In the genomic region with DNA sequence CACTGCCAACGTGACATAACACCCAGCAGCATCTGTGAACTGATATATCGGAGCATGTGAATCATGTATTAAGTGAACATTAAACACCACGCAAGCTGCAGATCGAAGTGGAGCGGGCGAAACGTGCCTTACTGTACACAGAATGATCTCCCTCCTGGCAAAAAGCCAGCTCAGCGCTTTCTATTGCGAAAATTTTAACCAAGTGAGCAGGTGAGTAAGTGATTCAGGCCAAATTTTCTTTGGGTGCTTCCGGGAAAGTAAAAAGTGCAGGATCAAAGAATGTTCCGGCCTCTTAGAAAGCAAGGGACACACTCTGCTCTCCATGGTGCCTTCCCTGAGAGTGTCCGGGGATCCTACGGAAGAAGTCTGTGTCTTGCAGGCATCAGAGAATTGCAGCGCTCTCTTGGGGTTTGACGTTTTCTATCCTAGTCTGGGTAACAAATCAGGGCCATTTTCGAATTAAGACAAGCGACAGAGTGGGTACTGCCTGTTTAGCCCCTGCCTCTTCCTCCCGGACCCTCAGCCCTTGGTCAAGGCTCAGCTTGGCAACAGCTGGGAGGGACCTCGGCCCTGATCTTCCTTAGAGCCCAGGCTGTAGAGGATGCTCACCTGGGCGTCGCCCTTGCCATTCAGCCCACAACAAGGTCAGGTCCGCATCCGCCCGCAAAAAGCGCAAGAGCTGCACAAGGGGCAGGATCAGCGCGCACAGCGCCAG, we compare ENCODE assay signal across 8 mouse cellular contexts. TPM values are rescaled to one million over a fixed set of nuclear protein-coding genes. Genes with fewer than 3 reads are reported as not detected.
A peak's percentile ranks its signal among the peaks of the same experiment; 100 is the strongest.
DNase-seq lines count a peak whose midpoint lies in the region; ATAC-seq and TF ChIP-seq lines count a peak whose summit lies in the region.

No protein-coding gene starts in this region.

- 3% methylated on average over 28 of the region's 28 CpGs for WGBS in heart, embryonic 14.5 days
- WGBS in kidney, postnatal 0 days, result 7% methylated on average over 28 of the region's 28 CpGs
- WGBS in lung, adult 2 months, result 2% methylated on average over 28 of the region's 28 CpGs
- 5% methylated on average over 28 of the region's 28 CpGs for WGBS in neural tube, embryonic 15.5 days

- in situ Hi-C loops in Patski (cut with MboI; ENCODE audit: low pct_unique_long_range_greater_than_20kb), result no loop called here

- peak overlapping the region; percentile 83 for H3K4me2 ChIP-seq in heart, embryonic 14.5 days (ENCODE audit: low read length)
- H3K4me2 ChIP-seq in kidney, postnatal 0 days (ENCODE audit: low read length), result peak overlapping the region; percentile 89
- peak overlapping the region; percentile 91 for H3K4me2 ChIP-seq in neural tube, embryonic 15.5 days

- H3K27ac ChIP-seq in heart, embryonic 14.5 days (replicated peaks in 1 of 2; ENCODE audit: control insufficient read depth in 1 of 2, insufficient read depth in 1 of 2, low read depth in 2 of 2, low read length in 2 of 2), result peak overlapping the region; percentile 86 to 95
- H3K27ac ChIP-seq in kidney, postnatal 0 days, result peak overlapping the region; percentile 47
- H3K27ac ChIP-seq in neural tube, embryonic 15.5 days (replicated peaks), result peak overlapping the region; percentile 62

- DNase-seq in Patski (ENCODE audit: low read depth, low spot score), result no peak
- peak; percentile 44 for DNase-seq in embryo, embryonic 10.5 days (ENCODE audit: low spot score)
- DNase-seq in kidney, postnatal 0 days (ENCODE audit: low spot score), result peak; percentile 19
- peak; percentile 36 for DNase-seq in lung, adult 2 months
- DNase-seq in gastrocnemius, postnatal 14 days, result no peak

- H3K9ac ChIP-seq in heart, embryonic 14.5 days (ENCODE audit: low read length), result peak overlapping the region; percentile 82
- peak overlapping the region; percentile 32; the same call in 1 of the 2 replicates for H3K9ac ChIP-seq in kidney, postnatal 0 days (ENCODE audit: low read depth, low read length)
- H3K9ac ChIP-seq in neural tube, embryonic 15.5 days (replicated peaks), result peak overlapping the region; percentile 55

- POLR2A ChIA-PET in Patski (lab: Charles Lee), result no interaction called here

- peak overlapping the region; percentile 84 for H3K4me3 ChIP-seq in E14TG2a.4 (replicated peaks; ENCODE audit: low read length)
- peak overlapping the region; percentile 55 to 76 for H3K4me3 ChIP-seq in heart, embryonic 14.5 days (ENCODE audit: control insufficient read depth in 1 of 2, insufficient read depth in 1 of 2, low read depth in 1 of 2, low read length in 2 of 2)
- peak overlapping the region; percentile 42 for H3K4me3 ChIP-seq in kidney, postnatal 0 days (replicated peaks; ENCODE audit: low read depth, low read length)
- peak overlapping the region; percentile 88 for H3K4me3 ChIP-seq in lung, adult 2 months (replicated peaks; ENCODE audit: extremely low read depth, low read depth, low read length)
- H3K4me3 ChIP-seq in neural tube, embryonic 15.5 days (replicated peaks), result peak overlapping the region; percentile 58

- TF ChIP-seq POLR2A in lung, adult 2 months (IDR thresholded peaks at IDR 0.05; ENCODE audit: borderline replicate concordance, extremely low read depth, low read depth, low read length), result no peak

- TF ChIP-seq CTCF in E14TG2a.4 (conservative IDR thresholded peaks at IDR 0.05; ENCODE audit: low read length), result no peak
- TF ChIP-seq CTCF in Patski (IDR thresholded peaks at IDR 0.05), result no peak
- no peak for TF ChIP-seq CTCF in kidney, postnatal 0 days (IDR thresholded peaks at IDR 0.05; ENCODE audit: low read depth)
- no peak for TF ChIP-seq CTCF in lung, adult 2 months (IDR thresholded peaks at IDR 0.05; ENCODE audit: insufficient read depth, low read length)

- peak; percentile 33 for ATAC-seq in Patski
- ATAC-seq in heart, embryonic 14.5 days (ENCODE audit: insufficient number of reproducible peaks, insufficient read depth, low FRiP score, low read depth), result peak; percentile 42
- peak; percentile 25; the same call in 1 of the 2 replicates for ATAC-seq in kidney, postnatal 0 days (replicated peaks; ENCODE audit: low FRiP score, low read depth)
- ATAC-seq in neural tube, embryonic 15.5 days (ENCODE audit: low FRiP score), result peak; percentile 42

- intact Hi-C loops in gastrocnemius, postnatal 14 days (cut with DNase I; ENCODE audit: low total_unique reads), result loop anchor here (10.0 kb wide), 1 partner anchor 129 kb away; a partner anchor contains a TSS

- peaks cover 31% of the 10 kb centered on the region for H3K4me1 ChIP-seq in E14TG2a.4 (replicated peaks; ENCODE audit: low read depth, low read length)
- peaks cover 15 to 25% of the 10 kb centered on the region in 2 experiments; a peak in 3 of 4 replicates for H3K4me1 ChIP-seq in heart, embryonic 14.5 days (ENCODE audit: control insufficient read depth in 2 of 2, insufficient read depth in 2 of 2, low read length in 2 of 2)
- no peaks in the 10 kb centered on the region for H3K4me1 ChIP-seq in kidney, postnatal 0 days (replicated peaks; ENCODE audit: insufficient read depth, low read length)
- peaks cover 7% of the 10 kb centered on the region for H3K4me1 ChIP-seq in lung, adult 2 months (ENCODE audit: control insufficient read depth, insufficient read depth, low read length)
- H3K4me1 ChIP-seq in neural tube, embryonic 15.5 days, result peaks cover 19% of the 10 kb centered on the region

- peaks cover 13% of the 10 kb centered on the region for H3K9me3 ChIP-seq in E14TG2a.4 (ENCODE audit: low read length)
- no peaks in the 10 kb centered on the region for H3K9me3 ChIP-seq in heart, embryonic 14.5 days (ENCODE audit: control insufficient read depth, low read length)
- no peaks in the 10 kb centered on the region for H3K9me3 ChIP-seq in kidney, postnatal 0 days (replicated peaks; ENCODE audit: low read length)
- H3K9me3 ChIP-seq in neural tube, embryonic 15.5 days (replicated peaks), result no peaks in the 10 kb centered on the region

- CTCF ChIA-PET in Patski (lab: Charles Lee), result interaction anchor here (1.2 kb wide), 1 partner anchor 10 kb away, joined by 3 read pairs; no protein-coding TSS in a partner anchor

- no peaks in the 10 kb centered on the region for H3K36me3 ChIP-seq in E14TG2a.4 (ENCODE audit: insufficient read depth, low read length)
- no peaks in the 10 kb centered on the region for H3K36me3 ChIP-seq in heart, embryonic 14.5 days (ENCODE audit: control insufficient read depth, insufficient read depth, low read length)
- no peaks in the 10 kb centered on the region for H3K36me3 ChIP-seq in kidney, postnatal 0 days (ENCODE audit: insufficient read depth, low read length)
- no peaks in the 10 kb centered on the region for H3K36me3 ChIP-seq in neural tube, embryonic 15.5 days

- H3K27me3 ChIP-seq in E14TG2a.4 (ENCODE audit: insufficient read depth, low read length) (0 out of 2 replicates have a peak, but pooled peaks cover 4% of the 10 kb centered on the region), Patski (no peaks in the 10 kb centered on the region)
- H3K27me3 ChIP-seq in heart, embryonic 14.5 days (ENCODE audit: control insufficient read depth, insufficient read depth, low read length), result no peaks in the 10 kb centered on the region
- H3K27me3 ChIP-seq in kidney, postnatal 0 days (ENCODE audit: insufficient read depth, low read length), result no peaks in the 10 kb centered on the region
- no peaks in the 10 kb centered on the region for H3K27me3 ChIP-seq in neural tube, embryonic 15.5 days (replicated peaks)

RNA-seq across cellular contexts. Expression of a gene that starts 0.5 kb away (rescaled TPM):
- 53.0 TPM for polyA plus RNA-seq in Patski (2021)
- 87.0 and 96.1 TPM in 2 replicates for polyA plus RNA-seq in heart, embryonic 14.5 days (2014; fragmentation: Nextera tagmentation; extraction: Ambion mirVana)
- 12.8 and 14.0 TPM in 2 replicates for polyA plus RNA-seq in kidney, postnatal 0 days (2015; fragmentation: Nextera tagmentation; extraction: Ambion mirVana)
- 53.4 and 72.3 TPM in 2 replicates for polyA plus RNA-seq in lung, adult 2 months (2012; rRNA removed)
- 21.9 and 25.8 TPM in 2 replicates for polyA plus RNA-seq in neural tube, embryonic 15.5 days (2015; fragmentation: Nextera tagmentation; extraction: Ambion mirVana)
- total RNA-seq in gastrocnemius, postnatal 14 days (2021), result 10 to 100 TPM; 21.9 to 26.7 TPM

RNA-seq across cellular contexts. Expression of a gene that starts 14.7 kb away (rescaled TPM):
- 0.10 TPM for polyA plus RNA-seq in Patski (2021)
- not detected in 2 replicates for polyA plus RNA-seq in heart, embryonic 14.5 days (2014; fragmentation: Nextera tagmentation; extraction: Ambion mirVana)
- not detected in 2 replicates for polyA plus RNA-seq in kidney, postnatal 0 days (2015; fragmentation: Nextera tagmentation; extraction: Ambion mirVana)
- 0.17 TPM in 1 of 2 replicates, not detected in the other for polyA plus RNA-seq in lung, adult 2 months (2012; rRNA removed)
- not detected in 2 replicates for polyA plus RNA-seq in neural tube, embryonic 15.5 days (2015; fragmentation: Nextera tagmentation; extraction: Ambion mirVana)
- total RNA-seq in gastrocnemius, postnatal 14 days (2021), result not detected

Comparison
In these comparisons a context has a peak if more than half of its experiments do, and no peak if none do; other contexts are left out.
1. DNase-seq: peak in embryo, embryonic 10.5 days (single experiment), kidney, postnatal 0 days (single experiment) and lung, adult 2 months (single experiment); none in Patski (single experiment) and gastrocnemius, postnatal 14 days (single experiment).
2. H3K9ac ChIP-seq: peak in every context shown above with its lines; median percentile 82 in heart, embryonic 14.5 days; 55 in neural tube, embryonic 15.5 days; 32 in kidney, postnatal 0 days.
3. Peak in every context shown above with its lines, with median percentiles within 50 percentile points of each other: H3K4me3 ChIP-seq, ATAC-seq, H3K27ac ChIP-seq and H3K4me2 ChIP-seq.